Mouse (Mus musculus): Measurements from ENCODE around the gene Ccnd3. TPM values are rescaled to one million over a fixed set of nuclear protein-coding genes. Genes with fewer than 3 reads are reported as not detected.
"Not testable (repeated sequence)": the region's sequence is repeated elsewhere in the genome, so short reads cannot be mapped to it uniquely, and the experiment has no call there.

Ccnd3 gene
- total and polyA plus RNA-seq, 2 experiments = 16.8 to 39.1 TPM

DNA sequence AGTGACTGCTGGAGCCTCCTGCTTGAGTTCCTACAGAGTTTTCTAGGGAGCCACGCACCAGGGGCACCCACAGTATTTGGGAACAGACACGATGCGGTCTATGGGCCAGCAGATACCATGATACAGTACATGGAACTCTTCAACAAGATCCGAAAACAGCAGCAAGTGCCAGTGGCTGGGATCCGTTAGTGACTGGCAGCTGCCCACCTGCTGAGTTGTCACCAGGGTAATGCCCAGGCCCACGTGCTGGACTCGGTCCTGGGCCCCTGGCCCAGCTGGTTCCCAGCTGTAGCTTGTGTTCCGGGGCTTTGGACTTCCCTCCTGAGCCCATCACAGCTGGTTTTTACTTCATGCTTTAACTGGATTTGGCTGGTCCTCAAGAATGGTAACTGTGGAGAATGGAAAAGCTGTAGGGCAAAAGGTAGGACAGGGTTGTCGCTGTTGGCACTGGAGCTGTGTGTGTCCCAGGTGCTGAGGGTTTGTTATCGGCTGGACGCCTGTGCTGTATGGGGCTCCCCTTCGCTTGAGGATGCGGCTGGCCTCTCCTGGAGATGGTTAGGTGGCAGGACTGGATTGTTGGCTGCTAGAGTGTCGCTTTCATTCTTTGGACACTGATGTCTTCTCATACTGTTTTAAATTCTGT is 118.2 kb downstream of the Ccnd3 start:
- TF ChIP-seq CTCF (IDR thresholded peaks at IDR 0.05; ENCODE audit: low read depth, low read length) (no peak), POLR2A (IDR thresholded peaks at IDR 0.05; ENCODE audit: extremely low read depth, insufficient read depth, low read length) (no peak)
- Histone ChIP-seq H3K36me3 (ENCODE audit: control insufficient read depth, insufficient read depth, low read length) (peaks cover 27% of the 10 kb centered on the region), H3K79me2 (ENCODE audit: control insufficient read depth, insufficient read depth, low read length) (0 out of 2 replicates have a peak, but pooled peaks cover 10% of the 10 kb centered on the region), H3K4me1 (ENCODE audit: control insufficient read depth, insufficient read depth, low read length) (peaks cover 4% of the 10 kb centered on the region), H3K9ac (ENCODE audit: low read depth, low read length) (no peak overlapping the region), H3K27ac (replicated peaks; ENCODE audit: insufficient read depth, low read depth, low read length) (no peak overlapping the region), H3K27me3 (ENCODE audit: control insufficient read depth, insufficient read depth, low read length) (no peaks in the 10 kb centered on the region), H3K4me3 (ENCODE audit: insufficient read depth, low read depth, low read length) (no peak overlapping the region)
- WGBS = 97% methylated on average over 14 of the region's 14 CpGs
- DNase-seq (ENCODE audit: extremely low read depth, low read depth, low spot score) = no peak

DNA sequence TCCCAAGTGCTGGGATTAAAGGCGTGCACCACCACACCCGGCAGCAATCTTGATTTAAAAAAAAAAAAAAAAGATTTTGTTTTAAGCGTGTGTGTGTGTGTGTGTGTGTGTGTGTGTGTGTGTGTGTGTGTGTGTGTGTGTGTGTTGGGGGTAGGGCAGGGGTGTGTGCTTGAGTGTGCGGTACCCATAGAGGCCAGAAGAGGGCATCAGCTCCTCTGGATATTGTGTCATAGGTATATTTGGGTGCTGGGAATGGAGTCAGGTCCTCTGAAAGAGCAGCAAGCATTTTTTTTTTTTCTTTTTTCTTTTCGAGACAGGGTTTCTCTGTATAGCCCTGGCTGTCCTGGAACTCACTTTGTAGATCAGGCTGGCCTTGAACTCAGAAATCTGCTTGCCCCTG is 119.7 kb downstream of the Ccnd3 start:
- not testable (repeated sequence) for H3K9ac ChIP-seq (ENCODE audit: low read depth, low read length)
- peaks cover 23% of the 10 kb centered on the region for H3K36me3 ChIP-seq (ENCODE audit: control insufficient read depth, insufficient read depth, low read length)
- WGBS = 95% methylated on average over 4 of the region's 5 CpGs

DNA sequence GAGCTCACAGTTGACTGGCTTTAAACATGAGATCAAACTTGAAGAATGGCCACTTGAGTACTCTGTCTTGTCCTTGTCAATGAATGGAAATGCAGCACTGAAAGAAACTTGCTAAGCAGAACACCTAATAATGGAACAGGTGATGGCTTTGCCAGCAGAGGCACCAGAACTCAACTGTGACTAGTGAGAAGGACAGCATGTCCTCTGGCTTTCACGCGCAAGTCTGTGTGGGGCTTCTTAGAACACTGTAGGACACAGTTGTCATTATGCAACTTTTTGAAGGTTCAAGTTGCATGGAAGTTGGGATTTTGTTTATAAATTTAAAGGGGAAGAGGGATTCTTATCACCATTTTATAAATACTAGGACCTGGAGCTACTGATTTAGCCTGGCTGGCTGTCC is 120.2 kb downstream of the Ccnd3 start:
- no peak for DNase-seq (ENCODE audit: extremely low read depth, low read depth, low spot score)
- WGBS = 93% methylated on average over 2 of the region's 2 CpGs
- TF ChIP-seq CTCF (IDR thresholded peaks at IDR 0.05; ENCODE audit: low read depth, low read length) (no peak), POLR2A (IDR thresholded peaks at IDR 0.05; ENCODE audit: extremely low read depth, insufficient read depth, low read length) (no peak)

More for the DNA sequence above, 119.7 kb downstream of the Ccnd3 start:
- not testable (repeated sequence) for H3K4me3 ChIP-seq (ENCODE audit: insufficient read depth, low read depth, low read length); DNase-seq (ENCODE audit: extremely low read depth, low read depth, low spot score); H3K79me2 ChIP-seq (ENCODE audit: control insufficient read depth, insufficient read depth, low read length); H3K4me1 ChIP-seq (ENCODE audit: control insufficient read depth, insufficient read depth, low read length); H3K27ac ChIP-seq (replicated peaks; ENCODE audit: insufficient read depth, low read depth, low read length); H3K27me3 ChIP-seq (ENCODE audit: control insufficient read depth, insufficient read depth, low read length)

DNA sequence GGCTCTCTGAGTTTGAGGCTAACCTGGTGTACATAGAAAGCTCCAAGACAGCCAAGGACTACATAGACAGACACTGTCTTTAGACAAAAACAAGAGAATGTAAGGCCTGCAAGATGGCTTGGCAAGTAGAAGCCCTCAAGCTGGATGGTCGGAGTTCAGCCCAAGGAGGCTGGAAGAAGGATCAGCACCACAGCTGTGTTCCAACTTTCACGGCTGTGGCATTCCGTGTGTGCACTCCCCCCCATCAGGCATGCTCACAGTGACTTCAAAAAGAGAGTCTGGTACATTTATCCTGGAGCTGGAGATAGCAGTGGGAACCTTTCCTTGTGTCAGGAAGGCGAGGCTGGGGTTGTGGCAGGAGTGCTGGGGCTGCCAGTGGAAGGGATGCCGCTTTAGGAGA is 121.2 kb downstream of the Ccnd3 start:
- Histone ChIP-seq H3K4me1 (ENCODE audit: control insufficient read depth, insufficient read depth, low read length) (peaks cover 7% of the 10 kb centered on the region), H3K79me2 (ENCODE audit: control insufficient read depth, insufficient read depth, low read length) (0 out of 2 replicates have a peak, but pooled peaks cover 3% of the 10 kb centered on the region), H3K36me3 (ENCODE audit: control insufficient read depth, insufficient read depth, low read length) (peaks cover 16% of the 10 kb centered on the region), H3K9ac (ENCODE audit: low read depth, low read length) (no peak overlapping the region), H3K27ac (replicated peaks; ENCODE audit: insufficient read depth, low read depth, low read length) (no peak overlapping the region), H3K4me3 (ENCODE audit: insufficient read depth, low read depth, low read length) (no peak overlapping the region), H3K27me3 (ENCODE audit: control insufficient read depth, insufficient read depth, low read length) (no peaks in the 10 kb centered on the region)
- DNase-seq (ENCODE audit: extremely low read depth, low read depth, low spot score) = no peak
- TF ChIP-seq POLR2A (IDR thresholded peaks at IDR 0.05; ENCODE audit: extremely low read depth, insufficient read depth, low read length) (no peak), CTCF (IDR thresholded peaks at IDR 0.05; ENCODE audit: low read depth, low read length) (no peak)
- WGBS = 93% methylated on average over 5 of the region's 5 CpGs

More for the DNA sequence above, 120.2 kb downstream of the Ccnd3 start:
- Histone ChIP-seq H3K27me3 (ENCODE audit: control insufficient read depth, insufficient read depth, low read length) (no peaks in the 10 kb centered on the region), H3K79me2 (ENCODE audit: control insufficient read depth, insufficient read depth, low read length) (0 out of 2 replicates have a peak, but pooled peaks cover 3% of the 10 kb centered on the region), H3K4me1 (ENCODE audit: control insufficient read depth, insufficient read depth, low read length) (peaks cover 7% of the 10 kb centered on the region), H3K36me3 (ENCODE audit: control insufficient read depth, insufficient read depth, low read length) (peaks cover 19% of the 10 kb centered on the region), H3K9ac (ENCODE audit: low read depth, low read length) (no peak overlapping the region), H3K27ac (replicated peaks; ENCODE audit: insufficient read depth, low read depth, low read length) (no peak overlapping the region), H3K4me3 (ENCODE audit: insufficient read depth, low read depth, low read length) (no peak overlapping the region)

DNA sequence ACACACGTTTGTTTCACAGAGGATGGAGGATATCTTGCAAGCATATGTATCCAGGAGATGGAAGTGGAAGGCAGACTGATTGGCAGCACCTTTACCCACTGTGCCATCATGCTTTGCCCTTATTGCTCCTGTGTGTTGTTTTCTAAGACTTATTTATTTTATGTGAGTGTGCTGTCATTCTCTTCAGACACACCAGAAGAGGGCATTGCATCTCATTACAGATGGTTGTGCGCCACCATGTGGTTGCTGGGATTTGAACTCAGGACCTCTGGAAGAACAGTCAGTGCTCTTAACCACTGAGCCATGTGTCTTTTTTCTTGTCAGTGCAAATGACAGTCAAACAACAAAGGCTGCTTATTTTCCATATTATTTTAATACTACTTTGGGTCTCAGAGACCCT is 122.9 kb downstream of the Ccnd3 start:
- Histone ChIP-seq H3K4me1 (ENCODE audit: control insufficient read depth, insufficient read depth, low read length) (peaks cover 7% of the 10 kb centered on the region), H3K27ac (replicated peaks; ENCODE audit: insufficient read depth, low read depth, low read length) (no peak overlapping the region; the same call in 1 of the 2 replicates), H3K27me3 (ENCODE audit: control insufficient read depth, insufficient read depth, low read length) (no peaks in the 10 kb centered on the region), H3K4me3 (ENCODE audit: insufficient read depth, low read depth, low read length) (0 out of 2 replicates have a peak overlapping the region, but pooled peaks have one; percentile 97), H3K36me3 (ENCODE audit: control insufficient read depth, insufficient read depth, low read length) (peaks cover 16% of the 10 kb centered on the region; the same call in 1 of the 2 replicates), H3K79me2 (ENCODE audit: control insufficient read depth, insufficient read depth, low read length) (peaks cover 7% of the 10 kb centered on the region; the same call in 1 of the 2 replicates), H3K9ac (ENCODE audit: low read depth, low read length) (no peak overlapping the region)
- DNase-seq (ENCODE audit: extremely low read depth, low read depth, low spot score) = no peak
- 69% methylated on average over 2 of the region's 2 CpGs for WGBS
- TF ChIP-seq POLR2A (IDR thresholded peaks at IDR 0.05; ENCODE audit: extremely low read depth, insufficient read depth, low read length) (no peak), CTCF (IDR thresholded peaks at IDR 0.05; ENCODE audit: low read depth, low read length) (no peak)
